Mouse (Mus musculus) spleen, adult 2 months (tissue): ENCODE data around the gene Btf3.

Experiments used
- CTCF ChIP-seq: fragments of 200-500 bp; IDR thresholded peaks from 2 replicates; pipeline ENCODE4 v1.5.1; 2011; ENCODE audit warnings: mild to moderate bottlenecking, inconsistent platforms; ENCODE audit not compliant: insufficient read depth, insufficient read length, insufficient replicate concordance; ENCODE audit errors: extremely low read depth
- POLR2A ChIP-seq: fragments of 200-500 bp; IDR thresholded peaks from 2 replicates; pipeline ENCODE4 v1.6.1; 2011; ENCODE audit warnings: low read depth, low read length, inconsistent platforms

- TF ChIP-seq POLR2A (no peak), CTCF (no peak)
These were observed 40.6 kb downstream of the Btf3 start for GRCm38 (mm10) chr13:98276253-98276652.
